Mouse (Mus musculus) liver, embryonic 16.5 days (tissue): Measurements from ENCODE around the gene Tgfb1. TPM values are rescaled to one million over a fixed set of nuclear protein-coding genes. Genes with fewer than 3 reads are reported as not detected.
"Not testable (repeated sequence)": the region's sequence is repeated elsewhere in the genome, so short reads cannot be mapped to it uniquely, and the experiment has no call there.

Experiments
- ATAC-seq: fragments of 200-750 bp; cut with Nextera tagmentation; 2 replicates; pipeline ENCODE4 v1.8.0; 2017; ENCODE audit warnings: low read depth, mild to moderate bottlenecking, moderate number of reproducible peaks, moderate library complexity
- H3K27ac ChIP-seq: fragments of 300-500 bp; sonication (generic); 2 replicates; pipeline ENCODE4 v1.5.1; 2014; ENCODE audit warnings: mild to moderate bottlenecking, low read length
- H3K27me3 ChIP-seq: fragments of 300-500 bp; sonication (generic); 2 replicates; pipeline ENCODE4 v1.6.1; 2014; ENCODE audit warnings: low read depth, low read length, mixed read lengths; ENCODE audit not compliant: control insufficient read depth, insufficient read depth
- H3K36me3 ChIP-seq: fragments of 300-500 bp; sonication (generic); 2 replicates; pipeline ENCODE4 v1.6.1; 2014; ENCODE audit warnings: mild to moderate bottlenecking; ENCODE audit not compliant: control insufficient read depth, insufficient read depth
- H3K4me1 ChIP-seq: fragments of 300-500 bp; sonication (generic); 2 replicates; pipeline ENCODE4 v1.6.1; 2014; ENCODE audit warnings: low read depth, low read length, mixed read lengths; ENCODE audit not compliant: control insufficient read depth
- H3K4me2 ChIP-seq: fragments of 300-500 bp; sonication (generic); 2 replicates; pipeline ENCODE4 v1.6.1; 2014; ENCODE audit warnings: low read depth, low read length, mixed read lengths
- H3K4me3 ChIP-seq: fragments of 300-500 bp; sonication (generic); 2 replicates; pipeline ENCODE4 v1.5.1; 2014; ENCODE audit warnings: low read depth, mild to moderate bottlenecking, low read length
- H3K9ac ChIP-seq: fragments of 300-500 bp; sonication (generic); 2 replicates; pipeline ENCODE4 v1.6.1; 2014; ENCODE audit warnings: low read depth, low read length
- H3K9me3 ChIP-seq: fragments of 300-500 bp; sonication (generic); replicated peaks from 2 replicates; pipeline ENCODE4 v1.6.1; 2016; ENCODE audit warnings: low read length; ENCODE audit not compliant: control insufficient read depth
- WGBS: fragments of 180-500 bp; shearing (Covaris S2); extraction: QIAGEN DNeasy Blood & Tissue Kit; methylation state at CpG from one replicate; pipeline ENCODE4 v1.1.7; 2014; ENCODE audit not compliant: insufficient replicate concordance; 5-methylcytosine and 5-hydroxymethylcytosine counted together
- polyA plus RNA-seq: library from polyadenylated mRNA; unstranded; fragments of >200 nt; fragmentation: Nextera tagmentation; extraction: Ambion mirVana; gene quantifications from 2 replicates; pipeline ENCODE4 v1.2.1, GENCODE M21; 2015

The Tgfb1 gene
- polyA plus RNA-seq, 1 experiment from 2014 or later: 4.1 TPM

GRCm38 (mm10) chr7:25715731-25716271, 29.0 kb downstream of the Tgfb1 start:
- no peak overlapping the region for H3K27ac ChIP-seq
- no peak for ATAC-seq
- H3K9me3 ChIP-seq: no peaks in the 10 kb centered on the region
- no peak overlapping the region for H3K4me3 ChIP-seq
- WGBS: 90% methylated on average over 22 of the region's 22 CpGs
- peaks cover 26% of the 10 kb centered on the region for H3K36me3 ChIP-seq
- H3K27me3 ChIP-seq: no peaks in the 10 kb centered on the region
- H3K4me2 ChIP-seq: no peak overlapping the region
- H3K9ac ChIP-seq: no peak overlapping the region
- peaks cover 29% of the 10 kb centered on the region for H3K4me1 ChIP-seq

GRCm38 (mm10) chr7:25717478-25717877, 30.7 kb downstream of the Tgfb1 start:
- H3K4me3 ChIP-seq: no peak overlapping the region; the same call in 1 of the 2 replicates
- H3K36me3 ChIP-seq: peaks cover 34% of the 10 kb centered on the region
- no peak for ATAC-seq

DNA sequence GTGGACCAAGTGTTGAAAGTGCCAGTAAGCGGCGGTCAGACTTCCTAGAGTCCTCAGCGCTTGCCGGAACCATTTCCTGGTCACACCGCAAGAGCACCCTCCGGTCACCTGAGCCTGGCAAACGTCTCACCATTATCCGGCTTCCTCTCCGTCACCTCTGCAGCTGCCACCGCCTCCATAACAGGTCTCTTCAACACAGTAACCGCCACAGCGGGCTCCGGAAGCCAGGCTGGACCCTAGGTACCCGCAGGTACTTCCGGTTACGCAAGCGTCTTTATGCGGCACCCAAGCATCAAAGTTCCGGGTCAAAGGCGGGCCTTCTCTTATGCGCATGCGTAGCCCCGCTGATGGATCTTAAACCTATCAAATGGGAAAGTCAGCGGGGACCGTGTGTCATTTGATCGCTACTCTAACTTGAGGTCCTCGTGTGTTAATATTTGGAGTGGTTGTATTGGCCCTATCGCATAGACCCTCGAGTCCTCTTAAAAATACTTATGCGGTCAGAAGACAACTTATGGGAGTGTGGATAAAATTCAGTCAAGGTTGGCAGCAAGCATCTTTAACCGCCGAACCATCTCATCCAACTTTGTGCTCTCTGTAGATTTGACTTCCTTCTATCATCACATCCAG, 32.1 kb downstream of the Tgfb1 start, which contains the start of gene Ccdc97:
Ccdc97 (minus strand) TSS at position 301 of the 630 bp plus-strand sequence.
- peak within 1 kb of the TSS; percentile 87 for H3K4me2 ChIP-seq
- no peaks in the 10 kb centered on the region for H3K9me3 ChIP-seq
- peak within 1 kb of the TSS; percentile 90 for H3K9ac ChIP-seq
- H3K27me3 ChIP-seq: no peaks in the 10 kb centered on the region
- H3K4me3 ChIP-seq: peak within 1 kb of the TSS; percentile 90
- peaks cover 33% of the 10 kb centered on the region for H3K4me1 ChIP-seq
- WGBS: 3% methylated on average over 32 of the region's 32 CpGs
- peak within 1 kb of the TSS; percentile 91 for H3K27ac ChIP-seq
- H3K36me3 ChIP-seq: peaks cover 45% of the 10 kb centered on the region
- peak; percentile 83 for ATAC-seq

More at GRCm38 (mm10) chr7:25717478-25717877, 30.7 kb downstream of the Tgfb1 start:
- Histone ChIP-seq H3K4me1 (peaks cover 28% of the 10 kb centered on the region), H3K27me3 (no peaks in the 10 kb centered on the region), H3K4me2 (peak overlapping the region; percentile 87), H3K9ac (no peak overlapping the region; the same call in 1 of the 2 replicates), H3K9me3 (no peaks in the 10 kb centered on the region), H3K27ac (no peak overlapping the region)
- WGBS: 73% methylated on average over 3 of the region's 3 CpGs

DNA sequence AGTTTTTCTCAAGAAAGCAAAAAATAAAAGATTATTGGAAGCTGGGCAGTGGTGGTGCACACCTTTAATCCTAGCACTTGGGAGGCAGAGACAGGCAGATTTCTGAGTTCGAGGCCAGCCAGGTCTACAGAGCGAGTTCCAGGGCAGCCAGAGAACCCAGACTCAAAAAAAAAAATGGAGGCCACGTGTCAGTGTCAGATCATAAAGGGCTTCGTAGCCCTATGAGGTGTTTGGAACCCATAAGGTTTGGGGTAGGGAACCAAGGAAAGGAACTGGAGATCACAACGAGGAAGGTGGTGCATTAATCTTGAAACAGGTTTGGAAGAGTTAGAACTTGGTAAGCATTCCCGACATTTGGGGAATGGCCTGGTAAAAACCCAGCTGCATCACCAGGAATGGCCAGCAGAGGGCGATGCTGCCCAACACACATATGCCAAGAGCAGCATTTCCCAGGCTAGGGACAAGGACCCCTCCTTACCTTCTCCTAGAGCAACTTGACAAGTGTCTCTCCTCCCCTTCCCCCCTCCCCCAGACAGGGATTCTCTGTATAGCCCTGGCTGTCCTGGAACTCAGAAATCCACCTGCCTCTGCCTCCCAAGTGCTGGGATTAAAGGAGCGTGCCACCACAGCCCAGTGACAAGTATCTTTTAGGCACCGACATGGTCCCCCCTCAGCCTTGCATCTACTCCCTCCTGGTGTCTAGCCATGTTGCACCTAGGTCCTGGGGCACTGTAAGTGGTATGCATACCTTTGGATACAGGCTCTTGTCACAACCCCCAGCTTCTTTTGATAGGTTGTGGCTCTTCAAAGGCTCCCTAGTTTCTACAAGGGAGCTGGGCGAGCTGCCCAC, 33.2 kb downstream of the Tgfb1 start:
- Histone ChIP-seq H3K27me3 (no peaks in the 10 kb centered on the region), H3K4me3 (no peak overlapping the region), H3K9ac (no peak overlapping the region; the same call in 1 of the 2 replicates), H3K27ac (peak overlapping the region; percentile 91), H3K4me2 (peak overlapping the region; percentile 87; the same call in 1 of the 2 replicates), H3K9me3 (no peaks in the 10 kb centered on the region), H3K36me3 (peaks cover 45% of the 10 kb centered on the region), H3K4me1 (peaks cover 33% of the 10 kb centered on the region)
- no peak for ATAC-seq
- 45% methylated on average over 10 of the region's 10 CpGs for WGBS

GRCm38 (mm10) chr7:25720760-25721159, 34.0 kb downstream of the Tgfb1 start:
- 79% methylated on average over 5 of the region's 5 CpGs for WGBS
- Histone ChIP-seq H3K27me3 (no peaks in the 10 kb centered on the region), H3K4me3 (no peak overlapping the region), H3K9me3 (no peaks in the 10 kb centered on the region), H3K36me3 (peaks cover 45% of the 10 kb centered on the region), H3K4me1 (peaks cover 33% of the 10 kb centered on the region), H3K4me2 (no peak overlapping the region), H3K9ac (no peak overlapping the region), H3K27ac (no peak overlapping the region)
- ATAC-seq: no peak

DNA sequence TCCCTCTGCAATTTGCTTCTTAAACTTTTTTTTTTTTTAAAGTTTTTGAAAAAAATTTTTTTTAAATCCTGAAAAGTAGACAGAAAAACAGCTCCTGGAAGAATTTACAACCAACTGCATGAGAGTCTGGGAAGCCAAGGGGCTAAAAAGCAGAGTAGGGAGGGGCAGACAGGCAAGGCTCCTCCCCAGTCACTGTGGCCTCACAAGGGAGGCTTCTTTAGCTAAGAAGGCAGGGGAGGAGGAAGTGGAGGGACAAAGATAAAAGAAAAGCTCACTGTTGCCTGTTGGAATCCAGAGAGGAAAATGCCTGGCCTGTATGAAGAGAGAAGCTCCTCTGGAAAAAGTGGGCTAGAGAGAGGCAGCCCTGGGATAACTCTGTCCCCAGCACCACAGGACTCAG, 35.0 kb downstream of the Tgfb1 start:
- H3K4me3 ChIP-seq, H3K27ac ChIP-seq, H3K9me3 ChIP-seq, H3K4me2 ChIP-seq, ATAC-seq, H3K27me3 ChIP-seq, H3K9ac ChIP-seq: not testable (repeated sequence)
- Histone ChIP-seq H3K36me3 (peaks cover 53% of the 10 kb centered on the region), H3K4me1 (peaks cover 33% of the 10 kb centered on the region)

DNA sequence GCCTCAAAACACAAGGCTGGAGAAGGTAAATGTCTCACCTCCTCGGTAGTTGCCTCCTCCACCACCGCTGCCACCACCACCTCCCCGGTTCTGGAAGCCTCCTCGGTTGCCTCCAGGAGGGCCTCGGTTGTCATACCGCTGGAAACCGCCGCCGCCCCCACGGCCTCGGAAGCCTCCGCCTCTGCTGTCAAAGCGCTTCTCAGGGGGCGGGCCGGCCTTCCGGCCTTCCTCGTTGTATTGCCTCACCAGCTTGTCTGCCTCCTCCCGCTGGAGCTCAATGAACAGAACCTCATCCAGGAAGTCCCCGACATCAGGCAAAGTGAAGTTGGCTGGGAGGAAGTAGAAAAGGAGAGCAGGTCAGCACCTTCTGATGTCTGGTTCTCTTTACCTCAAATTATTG, 39.1 kb downstream of the Tgfb1 start:
- Histone ChIP-seq H3K9me3 (no peaks in the 10 kb centered on the region), H3K4me1 (peaks cover 11% of the 10 kb centered on the region), H3K27ac (no peak overlapping the region), H3K9ac (no peak overlapping the region), H3K36me3 (peaks cover 86% of the 10 kb centered on the region), H3K4me3 (no peak overlapping the region), H3K27me3 (no peaks in the 10 kb centered on the region), H3K4me2 (no peak overlapping the region)
- 69% methylated on average over 19 of the region's 19 CpGs for WGBS
- no peak for ATAC-seq

DNA sequence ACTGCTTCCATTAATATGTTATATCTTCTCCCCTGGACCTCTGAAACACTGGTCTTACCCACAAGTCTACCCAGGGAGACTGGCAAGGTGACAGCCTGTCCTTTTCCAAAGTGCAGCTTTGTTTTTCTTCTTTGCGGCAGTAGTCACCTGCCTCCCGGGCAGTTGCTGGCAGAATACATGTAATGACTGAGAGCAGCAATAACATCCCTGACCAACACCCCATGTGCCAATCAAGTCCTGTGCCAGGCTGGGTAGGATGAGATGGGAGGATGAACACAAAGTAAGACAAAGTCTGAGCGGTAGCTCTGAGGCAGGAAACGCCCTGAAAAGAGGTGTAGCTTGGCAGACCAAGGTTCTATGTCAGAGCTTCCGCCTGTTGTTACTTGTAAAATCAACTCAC, 41.0 kb downstream of the Tgfb1 start:
- no peak for ATAC-seq
- Histone ChIP-seq H3K9ac (no peak overlapping the region), H3K4me1 (peaks cover 3% of the 10 kb centered on the region), H3K36me3 (peaks cover 94% of the 10 kb centered on the region), H3K4me3 (no peak overlapping the region), H3K9me3 (no peaks in the 10 kb centered on the region), H3K27ac (no peak overlapping the region), H3K27me3 (no peaks in the 10 kb centered on the region), H3K4me2 (no peak overlapping the region)
- WGBS: 92% methylated on average over 5 of the region's 5 CpGs

GRCm38 (mm10) chr7:25729396-25729795, 42.6 kb downstream of the Tgfb1 start:
- whole genome bisulfite sequencing: 39% methylated on average over 2 of the region's 2 CpGs
- Histone ChIP-seq H3K36me3 (peaks cover 91% of the 10 kb centered on the region), H3K4me3 (no peak overlapping the region), H3K27me3 (no peaks in the 10 kb centered on the region), H3K4me2 (no peak overlapping the region), H3K27ac (no peak overlapping the region), H3K9ac (no peak overlapping the region), H3K4me1 (no peaks in the 10 kb centered on the region), H3K9me3 (no peaks in the 10 kb centered on the region)
- no peak for ATAC-seq
